Mouse (Mus musculus) liver, postnatal 0 days (tissue): ENCODE data around the gene U90926.

ENCODE experiments used
- CTCF ChIP-seq: sonication (generic); IDR thresholded peaks from 2 replicates; pipeline ENCODE4 v1.5.1; 2016; ENCODE audit warnings: antibody characterized with exemption, low read depth
- EP300 ChIP-seq: IDR thresholded peaks from 2 replicates; pipeline ENCODE4 v1.6.1; 2016; ENCODE audit warnings: antibody characterized with exemption, low read depth, mild to moderate bottlenecking

GRCm38 (mm10) chr5:92196895-92197811 is 18.1 kb downstream of the U90926 start:
- no peak for TF ChIP-seq CTCF
- no peak for TF ChIP-seq EP300
